Comparison of ENCODE assay signal across 12 mouse cellular contexts in the genomic region with DNA sequence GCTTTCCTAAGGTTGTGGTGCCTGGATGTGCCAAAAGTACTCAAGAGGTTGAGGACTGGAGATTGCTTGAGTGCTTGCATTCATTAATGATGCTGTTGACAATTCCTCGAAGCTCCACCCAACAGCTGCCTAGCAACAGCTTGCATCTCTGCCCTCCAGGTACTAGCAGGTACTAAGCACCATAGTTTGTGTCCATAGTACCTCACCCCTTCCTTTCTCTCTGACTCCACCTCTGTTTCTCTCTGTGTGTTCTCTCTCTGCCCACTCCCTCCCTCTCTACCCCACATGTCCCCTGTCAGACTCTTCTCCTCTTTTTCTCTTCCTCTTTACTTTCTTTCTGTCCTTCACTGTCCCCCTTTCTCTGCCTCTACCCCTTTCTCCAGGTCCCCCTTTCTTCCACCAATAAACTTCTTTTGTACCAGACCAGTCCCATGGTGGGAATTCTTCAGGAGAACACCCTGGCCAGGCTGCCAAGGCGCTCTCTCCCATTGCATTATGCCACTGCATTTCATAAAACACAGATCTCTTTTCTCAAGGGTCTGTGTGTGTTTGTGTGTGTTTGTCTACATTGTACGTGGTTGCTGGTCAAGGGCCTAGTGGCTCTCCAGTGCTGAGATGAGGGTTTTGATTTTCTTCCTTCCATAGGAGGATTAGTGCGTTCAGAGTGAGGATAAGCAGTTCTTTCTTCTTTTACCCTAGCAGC. TPM values are rescaled to one million over a fixed set of nuclear protein-coding genes. Genes with fewer than 3 reads are reported as not detected.
A peak's percentile ranks its signal among the peaks of the same experiment; 100 is the strongest.
DNase-seq lines count a peak whose midpoint lies in the region; ATAC-seq and TF ChIP-seq lines count a peak whose summit lies in the region.
"Had no signal": no experiment of that assay in that cellular context is flagged by ENCODE, and none has a peak within 500 bp of the region (broad histone marks: within the 10 kb centered on the region; RNA-seq: fewer than 3 reads in every experiment).

No protein-coding gene starts in this region.

- H3K4me2 ChIP-seq in forebrain, embryonic 12.5 days, result no peak overlapping the region
- H3K4me2 ChIP-seq in heart, embryonic 11.5 days, result no peak overlapping the region
- H3K4me2 ChIP-seq: heart, embryonic 13.5 days; liver, embryonic 13.5 days had no signal

- peaks cover 17% of the 10 kb centered on the region for H3K4me1 ChIP-seq in forebrain, embryonic 12.5 days
- peaks cover 19% of the 10 kb centered on the region for H3K4me1 ChIP-seq in midbrain, embryonic 10.5 days
- no peaks in the 10 kb centered on the region for H3K4me1 ChIP-seq in olfactory bulb, adult 2 months (ENCODE audit: control insufficient read depth, insufficient read depth, low read length)
- no peaks in the 10 kb centered on the region for H3K4me1 ChIP-seq in heart, embryonic 11.5 days (ENCODE audit: control insufficient read depth, insufficient read depth, low read length)
- H3K4me1 ChIP-seq: embryonic facial prominence, embryonic 10.5 days; heart, embryonic 13.5 days; liver, embryonic 13.5 days had no signal

- DNase-seq in layer of hippocampus, adult 2 months (ENCODE audit: low spot score in 2 of 2), result no peak
- DNase-seq in layer of hippocampus, postnatal 36 days, result no peak
- DNase-seq in midbrain, embryonic 10.5 days (ENCODE audit: low spot score), result no peak
- no peak for DNase-seq in thymus, postnatal 36 days
- DNase-seq: liver, embryonic 13.5 days; right cerebral cortex, postnatal 14 days had no signal

- no peak for TF ChIP-seq CTCF in layer of hippocampus, adult 2 months (conservative IDR thresholded peaks at IDR 0.05)
- no peak for TF ChIP-seq CTCF in olfactory bulb, adult 2 months (IDR thresholded peaks at IDR 0.05; ENCODE audit: insufficient read depth, low read depth, low read length)

- H3K9ac ChIP-seq in forebrain, embryonic 12.5 days, result no peak overlapping the region
- no peak overlapping the region for H3K9ac ChIP-seq in heart, embryonic 11.5 days (ENCODE audit: low read depth, low read length)
- H3K9ac ChIP-seq: heart, embryonic 13.5 days; liver, embryonic 13.5 days had no signal

- H3K27me3 ChIP-seq in forebrain, embryonic 12.5 days, result no peaks in the 10 kb centered on the region
- H3K27me3 ChIP-seq in midbrain, embryonic 10.5 days (ENCODE audit: low read depth, poor library complexity, severe bottlenecking), result no peaks in the 10 kb centered on the region
- H3K27me3 ChIP-seq in heart, embryonic 11.5 days (ENCODE audit: control insufficient read depth, insufficient read depth, low read length), result no peaks in the 10 kb centered on the region
- H3K27me3 ChIP-seq: heart, embryonic 13.5 days; liver, embryonic 13.5 days had no signal

- peak overlapping the region; percentile 88 for H3K27ac ChIP-seq in layer of hippocampus, adult 2 months
- no peak overlapping the region for H3K27ac ChIP-seq in forebrain, embryonic 12.5 days
- peak overlapping the region; percentile 63 for H3K27ac ChIP-seq in midbrain, embryonic 10.5 days (replicated peaks)
- peak overlapping the region; percentile 79 for H3K27ac ChIP-seq in olfactory bulb, adult 2 months (ENCODE audit: insufficient read depth, low read depth, low read length)
- H3K27ac ChIP-seq in heart, embryonic 11.5 days (ENCODE audit: low read depth, low read length), result no peak overlapping the region
- H3K27ac ChIP-seq: embryonic facial prominence, embryonic 10.5 days; heart, embryonic 13.5 days; liver, embryonic 13.5 days had no signal

- no peaks in the 10 kb centered on the region for H3K9me3 ChIP-seq in forebrain, embryonic 12.5 days
- H3K9me3 ChIP-seq in midbrain, embryonic 10.5 days (replicated peaks), result no peaks in the 10 kb centered on the region
- no peaks in the 10 kb centered on the region for H3K9me3 ChIP-seq in heart, embryonic 11.5 days (replicated peaks; ENCODE audit: control insufficient read depth, low read length)
- H3K9me3 ChIP-seq: embryonic facial prominence, embryonic 10.5 days; heart, embryonic 13.5 days; liver, embryonic 13.5 days had no signal

- no peak overlapping the region for H3K4me3 ChIP-seq in layer of hippocampus, adult 2 months
- no peak overlapping the region for H3K4me3 ChIP-seq in forebrain, embryonic 12.5 days (replicated peaks)
- no peak overlapping the region for H3K4me3 ChIP-seq in midbrain, embryonic 10.5 days
- H3K4me3 ChIP-seq in olfactory bulb, adult 2 months (ENCODE audit: insufficient read depth, low read depth, low read length), result no peak overlapping the region
- no peak overlapping the region for H3K4me3 ChIP-seq in heart, embryonic 11.5 days (ENCODE audit: low read depth, low read length)
- H3K4me3 ChIP-seq: embryonic facial prominence, embryonic 10.5 days; heart, embryonic 13.5 days; liver, embryonic 13.5 days had no signal

- H3K36me3 ChIP-seq in forebrain, embryonic 12.5 days (replicated peaks), result no peaks in the 10 kb centered on the region
- peaks cover 13% of the 10 kb centered on the region for H3K36me3 ChIP-seq in midbrain, embryonic 10.5 days
- H3K36me3 ChIP-seq in heart, embryonic 11.5 days (ENCODE audit: control insufficient read depth, insufficient read depth, low read length), result no peaks in the 10 kb centered on the region
- H3K36me3 ChIP-seq: embryonic facial prominence, embryonic 10.5 days; heart, embryonic 13.5 days; liver, embryonic 13.5 days had no signal

- 54% methylated on average over 4 of the region's 4 CpGs for WGBS in forebrain, embryonic 12.5 days
- 58% methylated on average over 4 of the region's 4 CpGs for WGBS in midbrain, embryonic 10.5 days
- WGBS in olfactory bulb, adult 2 months, result 50% methylated on average over 4 of the region's 4 CpGs
- 62% methylated on average over 4 of the region's 4 CpGs for WGBS in heart, embryonic 11.5 days (ENCODE audit: insufficient replicate concordance)

- ATAC-seq in forebrain, embryonic 12.5 days (ENCODE audit: low FRiP score), result peak; percentile 47
- no peak for ATAC-seq in heart, embryonic 11.5 days (replicated peaks; ENCODE audit: insufficient number of reproducible peaks, low FRiP score, low TSS enrichment)
- ATAC-seq: CD4-positive, CD25-positive, alpha-beta regulatory T cell, adult 4 months had no signal

- no peak for TF ChIP-seq POLR2A in olfactory bulb, adult 2 months (IDR thresholded peaks at IDR 0.05; ENCODE audit: insufficient read depth, low read depth, low read length)

RNA-seq across cellular contexts. Expression of a gene that starts 21.3 kb away (rescaled TPM):
- total RNA-seq in layer of hippocampus, adult 2 months (2021), result 10 to 100 TPM; 62.8 to 76.8 TPM
- 10 to 100 TPM; 69.2 to 73.0 TPM for total RNA-seq in layer of hippocampus, postnatal 36 days (2021)
- polyA plus RNA-seq in forebrain, embryonic 12.5 days (2016; fragmentation: Nextera tagmentation; extraction: Ambion mirVana), result 7.1 and 8.6 TPM in 2 replicates
- 5.6 and 7.3 TPM in 2 replicates for polyA plus RNA-seq in midbrain, embryonic 10.5 days (2016; fragmentation: Nextera tagmentation; extraction: Ambion mirVana)
- 291 TPM in 1 of 2 replicates, not detected in the other for polyA plus RNA-seq in olfactory bulb, adult 2 months (2012; ENCODE audit: insufficient read depth, insufficient read length, low replicate concordance, missing spikeins)
- 0.41 and 1.1 TPM in 2 replicates for polyA plus RNA-seq in heart, embryonic 11.5 days (2014; fragmentation: Nextera tagmentation; extraction: Ambion mirVana)
- polyA plus RNA-seq: CD4-positive, CD25-positive, alpha-beta regulatory T cell, adult 4 months had no signal

Comparison
In these comparisons a context has a peak if more than half of its experiments do, and no peak if none do; other contexts are left out.
1. H3K27ac ChIP-seq: peak in layer of hippocampus, adult 2 months (single experiment), midbrain, embryonic 10.5 days (single experiment) and olfactory bulb, adult 2 months (single experiment); none in forebrain, embryonic 12.5 days (single experiment) and heart, embryonic 11.5 days (single experiment).